Mouse (Mus musculus) heart, postnatal 0 days (tissue): ENCODE measurements at regions not wholly inside any gene's neighbourhood (a gene's known extent, or its start where the extent isn't known, plus 50 kb on each side); places are given as distances from the start of the nearest gene placed in this dataset.

Experiments used
- ATAC-seq: fragments of 200-750 bp; cut with Nextera tagmentation; 2 replicates; pipeline ENCODE4 v1.8.0; 2017; ENCODE audit warnings: low read depth, moderate number of reproducible peaks, moderate library complexity; ENCODE audit not compliant: insufficient read depth
- DNase-seq: peaks from one replicate; pipeline ENCODE4 v3.0.0-alpha.2; 2016; ENCODE audit warnings: low spot score
- H3K27ac ChIP-seq: fragments of 300-500 bp; sonication (generic); 2 replicates; pipeline ENCODE4 v1.5.1; 2014; ENCODE audit warnings: low read depth, mild to moderate bottlenecking
- H3K27me3 ChIP-seq: fragments of 300-500 bp; sonication (generic); 2 replicates; pipeline ENCODE4 v1.6.1; 2014; ENCODE audit warnings: low read length, mixed read lengths; ENCODE audit not compliant: control insufficient read depth, insufficient read depth
- H3K36me3 ChIP-seq: fragments of 300-500 bp; sonication (generic); replicated peaks from 2 replicates; pipeline ENCODE4 v1.6.1; 2014; ENCODE audit warnings: low read length, mixed read lengths; ENCODE audit not compliant: control insufficient read depth, insufficient read depth
- H3K4me1 ChIP-seq: fragments of 300-500 bp; sonication (generic); 2 replicates; pipeline ENCODE4 v1.6.1; 2014; ENCODE audit warnings: antibody characterized with exemption; ENCODE audit not compliant: control insufficient read depth, insufficient read depth
- H3K4me2 ChIP-seq: fragments of 300-500 bp; sonication (generic); 2 replicates; pipeline ENCODE4 v1.6.1; 2014; ENCODE audit warnings: low read depth, mild to moderate bottlenecking, low read length, moderate library complexity
- H3K4me3 ChIP-seq: fragments of 300-500 bp; sonication (generic); 2 replicates; pipeline ENCODE4 v1.5.1; 2014; ENCODE audit warnings: low read depth, low read length
- H3K9ac ChIP-seq: fragments of 300-500 bp; sonication (generic); replicated peaks from 2 replicates; pipeline ENCODE4 v1.6.1; 2014; ENCODE audit warnings: low read depth, low read length, mixed read lengths
- H3K9me3 ChIP-seq: fragments of 300-500 bp; sonication (generic); replicated peaks from 2 replicates; pipeline ENCODE4 v1.6.1; 2016; ENCODE audit warnings: low read length; ENCODE audit not compliant: control insufficient read depth
- CTCF ChIP-seq: IDR thresholded peaks from 2 replicates; pipeline ENCODE4 v1.5.1; 2016; ENCODE audit warnings: antibody characterized with exemption, control low read depth, low read depth
- EP300 ChIP-seq: IDR thresholded peaks from 2 replicates; pipeline ENCODE4 v1.6.1; 2016; ENCODE audit warnings: antibody characterized with exemption, low read depth
- WGBS: fragments of 180-500 bp; shearing (Covaris S2); extraction: QIAGEN DNeasy Blood & Tissue Kit; methylation state at CpG from one replicate; pipeline ENCODE4 v1.1.7; 2014; 5-methylcytosine and 5-hydroxymethylcytosine counted together

GRCm38 (mm10) chr1:190269181-190269580 is 98.7 kb upstream of the Prox1 start:
- no peaks in the 10 kb centered on the region; the same call in 1 of the 2 replicates for H3K4me1 ChIP-seq

DNA sequence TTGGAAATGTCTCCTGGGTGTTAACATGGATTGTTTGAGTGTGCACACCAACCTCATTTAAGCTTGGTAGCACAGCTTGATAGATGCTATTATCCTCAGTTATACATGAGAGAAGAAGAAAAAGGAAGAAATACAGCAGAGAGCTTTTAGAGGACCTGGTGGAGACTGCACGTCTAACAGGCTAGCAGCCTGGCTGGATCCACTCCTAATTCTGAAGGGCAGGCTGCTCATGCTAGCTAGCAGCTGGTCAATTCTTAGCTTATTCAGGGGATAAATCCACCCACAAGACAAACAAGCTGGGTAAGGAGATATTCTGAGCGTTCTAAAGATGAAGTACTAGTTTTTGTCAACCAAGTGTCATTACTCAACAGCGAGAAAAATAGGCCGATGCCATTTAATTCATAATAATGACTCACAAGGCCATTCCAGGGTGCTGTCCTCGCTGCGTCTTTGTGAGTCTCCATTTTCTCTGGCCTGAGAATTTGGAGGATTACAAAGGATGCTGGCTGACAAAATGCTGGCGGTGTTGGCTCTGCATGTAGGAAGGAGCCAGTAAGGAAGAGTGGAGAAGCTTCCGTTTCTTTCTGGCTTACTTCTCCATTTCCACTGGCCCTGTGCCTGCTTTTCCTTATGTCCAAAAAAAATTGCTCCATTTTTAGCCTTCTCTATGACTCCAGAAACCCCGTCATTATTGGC is 94.7 kb upstream of the Prox1 start:
- TF ChIP-seq CTCF = no peak
- TF ChIP-seq EP300 = no peak
- H3K27me3 ChIP-seq = 0 out of 2 replicates have a peak, but pooled peaks cover 8% of the 10 kb centered on the region
- WGBS = 72% methylated on average over 9 of the region's 9 CpGs
- H3K27ac ChIP-seq = no peak overlapping the region
- no peaks in the 10 kb centered on the region for H3K36me3 ChIP-seq
- no peaks in the 10 kb centered on the region for H3K9me3 ChIP-seq
- no peak overlapping the region for H3K9ac ChIP-seq
- no peak overlapping the region for H3K4me3 ChIP-seq
- ATAC-seq (no peak), DNase-seq (no peak)
- H3K4me2 ChIP-seq = no peak overlapping the region
- no peaks in the 10 kb centered on the region; the same call in 1 of the 2 replicates for H3K4me1 ChIP-seq

More at GRCm38 (mm10) chr1:190269181-190269580, 98.7 kb upstream of the Prox1 start:
- no peaks in the 10 kb centered on the region for H3K27me3 ChIP-seq
- DNase-seq (no peak), ATAC-seq (no peak)
- H3K36me3 ChIP-seq = no peaks in the 10 kb centered on the region
- TF ChIP-seq CTCF = no peak
- no peak for TF ChIP-seq EP300
- H3K27ac ChIP-seq = no peak overlapping the region
- no peak overlapping the region for H3K4me3 ChIP-seq
- H3K9me3 ChIP-seq = no peaks in the 10 kb centered on the region
- H3K9ac ChIP-seq = no peak overlapping the region
- no peak overlapping the region for H3K4me2 ChIP-seq
- WGBS = 74% methylated on average over 7 of the region's 7 CpGs

DNA sequence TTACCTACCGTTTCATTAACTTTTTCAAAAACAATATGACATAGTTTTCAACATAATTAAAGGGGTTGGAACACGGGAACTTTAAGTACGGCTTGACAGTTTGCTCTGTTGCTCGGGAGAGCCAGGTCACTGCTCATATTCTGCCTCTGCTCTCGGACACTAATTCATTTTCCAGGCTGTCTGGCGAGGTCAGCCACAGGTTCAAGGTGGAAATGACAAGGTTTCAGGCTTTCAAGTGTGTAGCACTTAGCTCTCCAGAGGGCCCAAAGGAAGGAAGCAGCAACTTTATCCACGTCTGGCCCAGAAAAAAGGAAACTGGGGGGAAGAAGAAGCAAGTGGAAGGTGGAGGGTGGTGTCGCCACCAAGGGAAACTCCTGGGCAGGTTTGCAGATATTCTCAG is 94.0 kb upstream of the Prox1 start:
- Histone ChIP-seq H3K4me1 (no peaks in the 10 kb centered on the region; the same call in 1 of the 2 replicates), H3K27me3 (0 out of 2 replicates have a peak, but pooled peaks cover 8% of the 10 kb centered on the region), H3K4me2 (no peak overlapping the region), H3K27ac (no peak overlapping the region), H3K4me3 (no peak overlapping the region), H3K9me3 (no peaks in the 10 kb centered on the region), H3K9ac (no peak overlapping the region), H3K36me3 (no peaks in the 10 kb centered on the region)
- ATAC-seq = no peak
- no peak for DNase-seq
- 68% methylated on average over 8 of the region's 8 CpGs for WGBS
- TF ChIP-seq CTCF (no peak), EP300 (no peak)

DNA sequence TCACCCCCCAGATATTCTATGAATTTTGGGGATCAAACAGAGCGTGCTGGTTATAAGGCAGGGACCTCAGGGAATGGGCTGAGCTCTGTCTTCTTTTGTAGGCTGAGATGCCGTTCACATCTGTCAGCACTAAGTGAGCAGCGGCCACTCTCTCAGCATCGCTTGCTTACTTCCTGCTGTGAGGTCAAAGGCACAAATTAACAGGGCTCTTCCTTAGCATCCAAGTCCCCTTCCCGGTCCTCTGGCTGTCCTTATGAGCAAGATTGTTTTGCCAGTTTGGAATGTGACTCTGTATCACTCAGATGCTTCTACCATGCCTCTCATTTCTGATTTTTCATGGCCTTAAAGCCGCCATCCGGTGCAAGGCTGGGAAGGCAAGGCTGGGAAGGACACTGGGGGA is 93.1 kb upstream of the Prox1 start:
- WGBS = 58% methylated on average over 7 of the region's 7 CpGs
- Histone ChIP-seq H3K4me1 (no peaks in the 10 kb centered on the region; the same call in 1 of the 2 replicates), H3K36me3 (no peaks in the 10 kb centered on the region), H3K27ac (no peak overlapping the region), H3K4me3 (no peak overlapping the region), H3K4me2 (no peak overlapping the region), H3K9me3 (no peaks in the 10 kb centered on the region), H3K27me3 (0 out of 2 replicates have a peak, but pooled peaks cover 8% of the 10 kb centered on the region), H3K9ac (no peak overlapping the region)
- ATAC-seq (no peak), DNase-seq (no peak)
- no peak for TF ChIP-seq CTCF
- TF ChIP-seq EP300 = no peak

DNA sequence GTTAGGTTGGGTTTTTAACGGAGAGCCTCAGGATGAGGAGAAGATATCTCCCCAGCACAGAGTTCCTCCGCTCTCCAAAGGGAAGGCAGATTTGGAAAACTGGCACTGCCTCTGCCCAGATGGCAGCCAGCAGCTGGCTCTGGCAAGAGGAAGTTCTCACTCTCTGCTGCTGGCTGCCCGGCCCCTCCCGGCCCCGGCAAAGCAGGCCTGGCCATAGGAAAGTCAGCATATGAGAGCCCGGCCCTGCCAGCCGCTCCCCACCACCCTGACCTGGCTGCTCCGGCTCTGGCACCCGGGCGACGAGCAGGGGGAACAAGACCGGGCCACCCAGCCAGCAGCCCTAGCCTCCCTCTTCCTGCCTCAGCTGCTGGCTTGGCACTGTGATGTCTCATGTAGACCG is 89.1 kb upstream of the Prox1 start:
- H3K4me2 ChIP-seq = no peak overlapping the region
- TF ChIP-seq EP300 = no peak
- no peak for TF ChIP-seq CTCF
- no peaks in the 10 kb centered on the region for H3K36me3 ChIP-seq
- H3K27me3 ChIP-seq = 0 out of 2 replicates have a peak, but pooled peaks cover 8% of the 10 kb centered on the region
- no peak overlapping the region for H3K27ac ChIP-seq
- H3K9ac ChIP-seq = no peak overlapping the region
- H3K4me1 ChIP-seq = no peaks in the 10 kb centered on the region
- DNase-seq = no peak
- no peak overlapping the region for H3K4me3 ChIP-seq
- no peak for ATAC-seq
- H3K9me3 ChIP-seq = no peaks in the 10 kb centered on the region
- WGBS = 84% methylated on average over 13 of the region's 13 CpGs
